Mouse (Mus musculus) lung, postnatal 36 days (tissue): ENCODE data around the gene Fbxo11.
"Not testable (repeated sequence)": the region's sequence is repeated elsewhere in the genome, so short reads cannot be mapped to it uniquely, and the experiment has no call there.

ENCODE experiments used
- DNase-seq: peaks from one replicate; pipeline ENCODE4 v3.0.0; 2022; ENCODE audit warnings: mixed read lengths

The Fbxo11 gene

DNA sequence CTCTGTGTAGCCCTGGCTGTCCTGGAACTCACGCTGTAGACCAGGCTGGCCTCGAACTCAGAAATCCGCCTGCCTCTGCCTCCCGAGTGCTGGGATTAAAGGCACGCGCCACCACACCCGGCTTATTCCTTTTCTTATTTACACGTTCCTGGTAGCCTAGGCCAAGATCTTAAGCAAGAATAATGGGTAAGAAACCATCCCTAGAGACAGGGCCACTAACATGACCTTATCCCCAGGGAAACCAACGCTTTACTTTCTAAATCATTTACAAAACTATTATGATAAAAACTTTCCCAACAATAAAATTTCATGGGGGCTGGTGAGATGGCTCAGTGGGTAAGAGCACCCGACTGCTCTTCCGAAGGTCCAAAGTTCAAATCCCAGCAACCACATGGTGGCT lies 105.7 kb downstream of the Fbxo11 start:
- DNase-seq = not testable (repeated sequence)

DNA sequence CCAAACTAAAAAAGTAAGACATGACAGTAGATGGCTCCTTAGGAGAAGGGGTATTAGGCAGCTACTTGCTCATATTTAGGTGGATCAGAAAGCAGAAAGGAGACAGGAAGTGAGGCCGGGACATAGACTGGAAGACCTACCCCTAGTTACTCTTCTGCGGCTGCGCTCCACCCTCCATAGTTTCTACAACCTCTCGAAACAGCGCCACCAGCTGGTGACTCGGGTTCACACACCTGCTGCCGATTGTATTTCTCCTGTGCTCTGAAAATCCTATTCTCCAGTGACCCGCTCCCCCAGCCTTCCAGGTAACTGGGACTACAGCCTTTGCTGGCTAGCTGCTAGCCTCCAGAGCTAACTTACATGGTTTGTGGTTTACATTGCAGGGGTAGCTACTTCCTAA lies 106.8 kb downstream of the Fbxo11 start:
- no peak for DNase-seq

DNA sequence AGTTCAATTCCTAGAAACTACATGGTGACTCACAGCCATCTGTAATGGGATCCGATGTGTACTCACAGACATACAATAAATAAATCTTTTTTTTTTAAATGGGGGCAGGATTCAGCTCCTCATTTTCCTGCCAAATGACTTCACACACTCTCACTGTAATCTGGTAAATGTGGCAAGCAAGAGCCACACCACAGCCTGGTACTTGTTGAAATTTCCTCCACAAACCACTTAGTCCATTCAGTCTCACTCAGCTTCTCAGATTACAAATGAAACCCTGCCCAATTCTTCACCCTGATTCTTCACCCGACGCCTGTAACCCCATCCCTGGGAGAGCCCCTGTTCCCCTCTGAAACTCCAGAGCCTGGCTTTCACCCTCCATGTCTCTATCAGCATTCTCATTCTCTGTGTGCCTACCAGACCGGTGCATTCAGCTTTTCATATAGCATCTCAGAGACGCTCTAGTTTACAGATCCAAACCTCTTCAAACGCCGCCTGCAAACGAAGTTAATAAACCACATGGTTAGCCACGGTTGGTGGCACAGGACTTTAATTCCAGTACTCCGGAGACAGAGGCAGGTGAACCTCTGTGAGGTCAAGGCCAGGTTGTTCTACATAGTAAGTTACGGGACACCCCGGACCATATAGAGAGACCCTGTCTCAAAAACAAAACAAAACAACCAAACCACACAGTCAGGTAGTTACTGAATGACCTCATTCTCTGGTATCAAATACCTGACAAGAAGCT lies 107.8 kb downstream of the Fbxo11 start:
- no peak for DNase-seq

DNA sequence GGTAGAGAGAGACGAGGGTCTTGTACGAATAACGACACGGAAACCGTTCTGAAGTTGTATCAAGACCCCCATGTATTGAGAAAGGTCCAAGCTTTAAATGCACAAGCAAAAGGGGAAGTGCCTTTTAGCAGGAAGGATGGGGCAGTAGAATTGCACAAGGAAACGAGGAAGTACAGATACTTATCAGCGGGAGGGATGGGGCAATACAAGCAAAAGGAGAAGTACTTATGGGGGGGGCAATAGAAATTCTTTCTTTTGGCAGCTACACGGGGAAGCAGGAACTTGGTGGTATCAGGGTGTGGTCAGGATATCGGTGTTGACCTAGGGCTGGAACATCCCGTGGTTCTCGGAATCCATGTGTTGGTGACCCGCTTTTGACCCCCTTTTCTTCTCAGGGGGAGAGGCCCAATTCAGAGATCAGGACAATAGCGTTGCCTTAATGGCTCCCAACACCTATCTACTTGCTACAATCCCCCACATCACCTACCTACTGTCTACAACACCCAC lies 110.4 kb downstream of the Fbxo11 start:
- DNase-seq = not testable (repeated sequence)

DNA sequence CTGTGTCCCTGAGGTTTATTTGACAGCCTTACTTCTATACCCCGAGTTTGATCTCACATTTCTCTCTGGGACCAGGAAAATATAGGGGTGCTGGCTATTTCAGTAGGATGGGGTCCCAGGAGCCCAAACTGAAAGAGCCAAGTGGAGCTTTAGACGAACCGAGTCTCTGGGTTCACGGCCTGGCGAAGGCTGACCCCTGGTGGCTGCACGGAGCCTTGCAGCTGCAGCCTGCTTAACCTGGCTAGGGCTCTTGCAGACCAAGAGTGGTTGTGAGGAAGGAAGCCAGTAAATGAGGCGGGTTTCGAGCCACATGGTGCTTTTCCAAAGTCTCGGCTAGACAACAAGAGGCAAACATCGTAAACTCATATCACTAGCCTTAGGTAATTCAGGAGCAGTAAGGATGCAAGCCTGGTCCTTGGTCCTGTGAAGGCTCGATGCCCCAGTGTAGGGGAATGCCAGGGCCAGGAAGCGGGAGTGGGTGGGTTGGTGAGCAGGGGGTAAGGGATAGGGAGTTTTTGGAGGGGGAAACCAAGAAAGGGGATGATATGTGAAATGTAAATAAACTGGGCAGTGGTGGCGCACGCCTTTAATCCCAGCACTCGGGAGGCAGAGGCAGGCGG lies 116.0 kb downstream of the Fbxo11 start:
- peak; percentile 80 for DNase-seq
